Mouse (Mus musculus) liver, adult 2 months (tissue): ENCODE measurements at regions not wholly inside any gene's neighbourhood (a gene's known extent, or its start where the extent isn't known, plus 50 kb on each side); places are given as distances from the start of the nearest gene placed in this dataset.
A peak's percentile ranks its signal among the peaks of the same experiment; 100 is the strongest.

ENCODE experiments used
- DNase-seq: peaks from one replicate; pipeline ENCODE4 v3.0.0-alpha.2; 2011; ENCODE audit warnings: low read depth, low spot score; ENCODE audit errors: extremely low read depth
- H3K27ac ChIP-seq: fragments of 200-500 bp; replicated peaks from 2 replicates; pipeline ENCODE4 v1.5.1; 2012; ENCODE audit warnings: low read depth, mild to moderate bottlenecking, control low read depth, inconsistent platforms, low read length; ENCODE audit not compliant: insufficient read depth
- H3K27me3 ChIP-seq: fragments of 200-500 bp; 2 replicates; pipeline ENCODE4 v1.6.1; 2012; ENCODE audit warnings: mild to moderate bottlenecking, moderate library complexity, low read length, inconsistent platforms; ENCODE audit not compliant: control insufficient read depth, insufficient read depth
- H3K36me3 ChIP-seq: fragments of 200-500 bp; 2 replicates; pipeline ENCODE4 v1.6.1; 2012; ENCODE audit warnings: low read length, inconsistent platforms; ENCODE audit not compliant: control insufficient read depth, insufficient read depth
- H3K4me1 ChIP-seq: fragments of 200-500 bp; 2 replicates; pipeline ENCODE4 v1.6.1; 2011; ENCODE audit warnings: low read length; ENCODE audit not compliant: control insufficient read depth, insufficient read depth
- H3K4me3 ChIP-seq: fragments of 200-500 bp; 2 replicates; pipeline ENCODE4 v1.5.1; 2011; ENCODE audit warnings: low read depth, mild to moderate bottlenecking, control low read depth, low read length, moderate library complexity; ENCODE audit not compliant: insufficient read depth
- H3K79me2 ChIP-seq: fragments of 200-500 bp; 2 replicates; pipeline ENCODE4 v1.6.1; 2012; ENCODE audit warnings: inconsistent platforms, mild to moderate bottlenecking, low read length, moderate library complexity; ENCODE audit not compliant: control insufficient read depth, insufficient read depth
- H3K9ac ChIP-seq: fragments of 200-500 bp; 2 replicates; pipeline ENCODE4 v1.6.1; 2012; ENCODE audit warnings: low read depth, mild to moderate bottlenecking, control low read depth, inconsistent platforms, low read length
- CTCF ChIP-seq: fragments of 200-500 bp; IDR thresholded peaks from 2 replicates; pipeline ENCODE4 v1.5.1; 2011; ENCODE audit warnings: low read depth, low read length, control low read depth
- POLR2A ChIP-seq: fragments of 200-500 bp; IDR thresholded peaks from 2 replicates; pipeline ENCODE4 v1.6.1; 2011; ENCODE audit warnings: low read length, control low read depth; ENCODE audit not compliant: insufficient read depth; ENCODE audit errors: extremely low read depth
- WGBS: fragments of 180-500 bp; shearing (Covaris S2); methylation state at CpG from one replicate; pipeline ENCODE4 v1.1.7; 2018; 5-methylcytosine and 5-hydroxymethylcytosine counted together

GRCm38 (mm10) chr6:43021967-43022366 lies 73.1 kb downstream of the Olfr444 start:
- no peaks in the 10 kb centered on the region for H3K79me2 ChIP-seq
- H3K36me3 ChIP-seq = no peaks in the 10 kb centered on the region
- H3K9ac ChIP-seq = no peak overlapping the region
- peak; percentile 12 for DNase-seq
- WGBS = 11% methylated on average over 5 of the region's 5 CpGs
- H3K4me1 ChIP-seq = no peaks in the 10 kb centered on the region
- no peaks in the 10 kb centered on the region for H3K27me3 ChIP-seq
- TF ChIP-seq CTCF (peak; percentile 58), POLR2A (no peak)
- H3K27ac ChIP-seq = no peak overlapping the region
- H3K4me3 ChIP-seq = no peak overlapping the region
